Mouse (Mus musculus) gastrocnemius, adult 8-10 months (tissue): ENCODE data around the gene Lrrc59. TPM values are rescaled to one million over a fixed set of nuclear protein-coding genes. Genes with fewer than 3 reads are reported as not detected.
"Not testable (repeated sequence)": the region's sequence is repeated elsewhere in the genome, so short reads cannot be mapped to it uniquely, and the experiment has no call there.

Experiments used
- DNase-seq, 2 experiments: peaks; one replicate each; pipeline ENCODE4 v3.0.0; 2022; ENCODE audit warnings: low spot score in 2 of 2
- total RNA-seq, 4 experiments: library from RNA; stranded (reverse); gene quantifications; 2 replicates each; pipeline ENCODE4 v1.2.4; 2022

Gene Lrrc59
- total RNA-seq, 4 experiments from 2014 or later: 35.1 to 44.4 (median 36.4) TPM

GRCm38 (mm10) chr11:94692502-94692901, 62.9 kb downstream of the Lrrc59 start:
- DNase-seq: not testable (repeated sequence)

Other genes with a start within 250 kb of the Lrrc59 start
- under 1 TPM; 0.17 to 0.65 (median 0.36) TPM for gene Abcc3, start 236.8 kb upstream of the Lrrc59 start, total RNA-seq
- gene Cacna1g, start 155.6 kb upstream of the Lrrc59 start, total RNA-seq: 1 to 10 TPM in 2 of 4 experiments, under 1 TPM in 2; 0.63 to 1.3 (median 0.86) TPM
- not detected for gene Spata20, start 143.6 kb upstream of the Lrrc59 start, total RNA-seq
- gene Epn3, start 129.8 kb upstream of the Lrrc59 start, total RNA-seq: under 1 TPM in 1 of 4 experiments, not detected in 3; 0.11 TPM
- not detected for gene Mycbpap, start 108.0 kb upstream of the Lrrc59 start, total RNA-seq
- 1 to 10 TPM; 4.0 to 5.1 (median 4.4) TPM for gene Rsad1, start 80.5 kb upstream of the Lrrc59 start, total RNA-seq
- gene Chad, start 64.7 kb upstream of the Lrrc59 start, total RNA-seq: 10 to 100 TPM in 2 of 4 experiments, 1 to 10 TPM in 2; 3.0 to 32.8 (median 13.1) TPM
- gene Acsf2, start 27.9 kb upstream of the Lrrc59 start, total RNA-seq: 1 to 10 TPM; 1.2 to 2.6 (median 1.9) TPM
- 10 to 100 TPM; 43.5 to 48.0 (median 45.8) TPM for gene Mrpl27, start 24.0 kb downstream of the Lrrc59 start, total RNA-seq
- not detected for gene Eme1, start 24.2 kb downstream of the Lrrc59 start, total RNA-seq
- 1 to 10 TPM; 2.3 to 4.3 (median 3.7) TPM for gene Xylt2, start 47.7 kb downstream of the Lrrc59 start, total RNA-seq
- not detected for gene Gm11541, start 74.7 kb downstream of the Lrrc59 start, total RNA-seq
- gene Cdc34b, start 112.0 kb downstream of the Lrrc59 start, total RNA-seq: 1 to 10 TPM in 3 of 4 experiments, under 1 TPM in 1; 0.63 to 1.6 (median 1.1) TPM
- gene Tmem92, start 152.9 kb downstream of the Lrrc59 start, total RNA-seq: not detected